Mouse (Mus musculus): ENCODE measurements around the gene Gm28230.

- TF ChIP-seq GATA1 (IDR thresholded peaks at IDR 0.05; ENCODE audit: borderline replicate concordance, low read length) = no peak
- no peak for TF ChIP-seq FLI1 (IDR thresholded peaks at IDR 0.05; ENCODE audit: low read length)
These were observed 11.1 kb downstream of the Gm28230 start for GRCm38 (mm10) chr2:74737578-74738070.
